Mouse (Mus musculus) 3T3-L1 (cell line): Measurements from ENCODE around the gene Zfp383.
"Not testable (repeated sequence)": the region's sequence is repeated elsewhere in the genome, so short reads cannot be mapped to it uniquely, and the experiment has no call there.

Experiments
- DNase-seq: peaks from one replicate; pipeline ENCODE4 v3.0.0-alpha.2; 2015; ENCODE audit warnings: low read depth, low spot score

Zfp383 gene

GRCm38 (mm10) chr7:29908130-29908950 is at the start of gene Zfp383:
Gene Zfp383 (plus strand): TSS chr7:29908223.
- DNase-seq: peak; percentile 79

- DNase-seq: peak; percentile 94
Observed at GRCm38 (mm10) chr7:29859532-29860517, 48.2 kb upstream of the Zfp383 start, which contains the start of gene Zfp420. Gene Zfp420 (plus strand): TSS chr7:29859979.

DNA sequence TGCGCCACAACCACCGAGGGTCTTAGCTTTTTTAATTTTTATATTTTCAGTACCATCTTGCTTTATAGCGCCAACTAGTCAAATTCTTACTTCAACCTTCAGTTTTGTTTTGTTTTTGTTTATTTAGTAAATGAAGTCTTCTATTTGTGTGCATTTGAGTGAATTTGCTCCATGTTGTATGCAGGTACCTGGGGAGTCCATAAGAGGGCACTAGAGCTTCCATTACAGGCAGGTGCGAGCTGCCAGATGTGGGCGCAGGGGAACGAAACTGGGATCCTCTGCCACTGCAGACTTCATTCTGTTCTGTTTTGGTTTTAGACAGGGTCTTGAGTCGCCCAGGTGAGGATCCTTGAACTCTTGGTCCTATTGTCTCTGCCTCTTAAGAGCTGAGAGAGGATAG is 46.4 kb upstream of the Zfp383 start:
- DNase-seq: no peak

- DNase-seq: no peak
Observed at GRCm38 (mm10) chr7:29874256-29874655, 33.8 kb upstream of the Zfp383 start.

GRCm38 (mm10) chr7:29877561-29877960 is 30.5 kb upstream of the Zfp383 start:
- DNase-seq: not testable (repeated sequence)

GRCm38 (mm10) chr7:29880056-29880455 is 28.0 kb upstream of the Zfp383 start:
- DNase-seq: no peak

GRCm38 (mm10) chr7:29880916-29881315 is 27.1 kb upstream of the Zfp383 start:
- no peak for DNase-seq

- no peak for DNase-seq
Observed at GRCm38 (mm10) chr7:29890501-29890900, 17.5 kb upstream of the Zfp383 start.

DNA sequence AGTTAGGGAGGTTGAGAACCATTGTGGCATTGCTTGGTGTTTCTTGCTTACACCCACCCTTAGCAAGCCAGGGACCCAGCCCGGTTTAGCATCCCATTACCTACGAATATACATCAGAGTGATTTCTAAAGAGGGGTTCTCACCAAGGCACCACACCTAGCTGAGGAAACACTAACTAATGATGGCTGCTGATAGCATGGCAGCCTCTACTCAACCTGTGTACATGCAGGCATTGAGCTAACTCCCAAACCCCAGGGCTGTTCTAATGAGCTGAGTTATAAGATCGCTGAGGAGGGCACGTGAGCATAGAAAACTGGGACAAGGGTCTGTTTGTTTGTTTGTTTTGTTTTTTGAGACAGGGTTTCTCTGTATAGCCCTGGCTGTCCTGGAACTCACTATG is 15.3 kb upstream of the Zfp383 start:
- no peak for DNase-seq

- no peak for DNase-seq
Observed at GRCm38 (mm10) chr7:29898351-29898750, 9.7 kb upstream of the Zfp383 start.

- no peak for DNase-seq
Observed at GRCm38 (mm10) chr7:29904101-29904500, 3.9 kb upstream of the Zfp383 start.

- peak; percentile 89 for DNase-seq
Observed at GRCm38 (mm10) chr7:29905966-29906681, 1.9 kb upstream of the Zfp383 start, which contains the start of gene Zfp27. Gene Zfp27 (minus strand): TSS chr7:29906572.

- DNase-seq: no peak
Observed at GRCm38 (mm10) chr7:29906682-29907058, 1.4 kb upstream of the Zfp383 start.

DNA sequence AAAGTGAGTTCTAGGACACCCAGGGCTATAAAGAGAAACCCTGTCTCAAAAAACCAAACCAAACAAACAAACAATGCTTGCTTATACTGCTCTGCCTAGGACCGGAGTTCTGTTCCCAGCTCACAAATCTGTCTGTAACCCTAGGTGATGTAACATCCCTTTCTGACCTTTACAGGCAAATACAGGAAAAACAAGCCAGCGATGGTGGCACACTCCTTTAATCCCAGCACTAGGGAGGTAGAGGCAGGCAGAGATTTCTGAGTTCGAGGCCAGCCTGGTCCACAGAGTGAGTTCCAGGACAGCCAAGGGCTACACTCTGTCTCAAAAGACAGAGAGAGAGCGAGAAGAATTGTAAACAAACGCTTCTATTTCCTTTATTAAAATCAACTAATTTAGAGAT is 817 bp upstream of the Zfp383 start:
- DNase-seq: no peak

GRCm38 (mm10) chr7:29910252-29910651 is 2.2 kb downstream of the Zfp383 start:
- DNase-seq: no peak

DNA sequence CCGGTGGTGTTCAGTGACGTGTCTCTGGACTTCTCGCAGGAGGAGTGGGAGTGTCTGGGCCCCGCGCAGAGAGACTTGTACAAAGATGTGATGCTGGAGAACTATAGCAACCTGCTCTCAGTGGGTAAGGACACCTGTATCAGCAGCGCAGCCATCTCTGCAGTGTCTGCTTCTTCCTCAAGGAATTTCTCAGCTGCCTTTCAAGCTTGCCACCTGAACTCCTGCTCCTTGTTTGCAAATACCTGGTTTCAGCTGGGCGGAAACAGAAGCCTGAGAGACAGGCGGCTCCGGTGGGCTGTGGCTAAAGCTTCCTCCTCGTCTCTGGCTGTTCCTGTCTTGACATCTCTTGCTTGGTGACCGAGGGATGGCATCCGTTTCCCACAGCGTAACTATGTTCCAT is 4.1 kb downstream of the Zfp383 start:
- no peak for DNase-seq

- no peak for DNase-seq
Observed at GRCm38 (mm10) chr7:29917371-29918061, 9.5 kb downstream of the Zfp383 start.

- no peak for DNase-seq
Observed at GRCm38 (mm10) chr7:29918062-29918453, 10.0 kb downstream of the Zfp383 start.

DNA sequence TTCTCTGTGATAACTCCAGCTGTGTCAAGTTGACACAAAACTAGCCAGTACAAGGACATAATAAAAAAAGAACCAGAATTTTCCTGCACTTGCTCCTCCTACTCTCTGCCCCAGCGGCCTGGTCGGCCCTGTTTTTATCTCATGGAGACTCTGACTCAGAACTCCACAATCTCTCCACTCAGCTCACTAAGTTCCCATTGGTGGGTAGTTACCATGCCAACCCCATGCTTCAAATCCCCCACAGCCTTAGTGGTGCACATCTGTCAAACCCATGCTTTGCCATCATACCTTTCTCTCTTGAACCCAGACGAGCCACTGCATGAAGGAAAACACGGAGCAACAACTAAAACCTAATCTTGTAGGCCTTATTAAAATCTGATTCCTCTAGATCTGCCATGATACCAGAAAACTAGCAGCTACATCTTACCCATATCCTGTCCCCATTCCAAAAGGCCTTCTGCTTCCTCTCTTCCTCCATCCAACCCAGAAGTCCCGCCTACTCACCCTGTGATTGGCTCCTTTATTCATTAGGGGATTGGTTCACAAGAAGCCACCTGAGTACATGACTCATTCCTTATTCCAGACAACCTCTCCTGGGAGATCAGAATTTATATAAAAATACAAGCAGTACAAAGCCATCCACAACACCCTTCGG is 13.5 kb downstream of the Zfp383 start:
- peak; percentile 71 for DNase-seq

DNA sequence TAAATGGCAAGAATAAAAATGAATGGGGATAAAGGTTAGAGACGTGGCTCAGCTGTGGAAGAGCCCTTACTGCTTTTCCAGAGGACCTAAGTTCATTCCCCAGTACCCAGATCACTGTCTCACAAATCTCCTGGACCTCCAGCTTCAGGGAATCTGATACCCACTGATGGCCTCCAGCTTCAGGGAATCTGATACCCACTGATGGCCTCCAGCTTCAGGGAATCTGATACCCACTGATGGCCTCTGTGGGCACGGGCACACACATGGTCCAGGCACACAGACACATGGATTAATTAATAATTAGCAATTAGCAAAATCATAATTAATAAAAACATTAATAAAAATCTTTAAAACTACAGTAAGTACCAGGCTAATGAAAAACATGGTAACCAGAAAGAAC is 14.8 kb downstream of the Zfp383 start:
- no peak for DNase-seq

DNA sequence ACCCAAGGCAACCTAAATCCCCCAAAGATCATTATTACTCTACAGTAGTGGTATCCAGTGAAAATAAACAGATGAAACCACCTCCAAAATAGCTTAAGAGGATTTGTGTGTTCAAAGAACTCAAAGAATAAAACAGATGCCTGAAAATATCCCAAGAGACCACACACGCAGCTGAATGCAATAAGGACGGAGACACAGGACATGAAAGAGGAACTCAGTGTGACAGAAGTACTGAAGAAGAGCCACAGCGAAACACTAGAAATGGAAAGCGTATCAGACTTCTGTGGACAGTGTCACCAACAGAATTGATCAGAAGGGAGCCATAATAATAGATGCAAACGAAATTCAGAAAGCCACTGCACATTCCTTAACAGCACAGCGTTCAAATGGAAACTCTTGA is 30.8 kb downstream of the Zfp383 start:
- no peak for DNase-seq
